Mouse (Mus musculus): ENCODE results near the gene Ccdc117. TPM values are rescaled to one million over a fixed set of nuclear protein-coding genes. Genes with fewer than 3 reads are reported as not detected.
"Not testable (repeated sequence)": the region's sequence is repeated elsewhere in the genome, so short reads cannot be mapped to it uniquely, and the experiment has no call there.

The Ccdc117 gene
- polyA plus RNA-seq, 1 experiment from 2014 or later: 20.8 TPM

DNA sequence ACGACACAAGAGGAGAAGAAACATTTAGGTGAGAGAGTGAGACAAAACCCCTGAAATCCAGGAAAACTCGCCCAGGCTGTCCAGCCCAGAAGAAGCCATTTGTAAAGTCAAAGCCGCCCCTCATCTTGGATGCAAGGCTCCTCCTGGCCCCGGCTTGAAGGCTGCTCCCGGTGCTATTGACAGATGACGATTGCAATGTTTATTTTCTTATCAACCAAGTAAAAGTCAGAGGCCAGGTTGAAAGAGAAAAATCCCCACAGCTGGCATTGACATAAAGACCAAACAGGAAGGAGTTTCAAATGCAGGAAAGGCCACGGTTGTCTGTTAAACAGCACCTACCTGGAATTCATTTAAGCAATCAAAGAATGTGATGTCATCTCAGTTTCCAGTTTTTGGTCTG lies 50.1 kb downstream of the Ccdc117 start:
- H3K27me3 ChIP-seq: no peaks in the 10 kb centered on the region
- H3K4me3 ChIP-seq: no peak overlapping the region
- H3K4me1 ChIP-seq: no peaks in the 10 kb centered on the region
- WGBS: 15% methylated on average over 7 of the region's 7 CpGs
- no peaks in the 10 kb centered on the region for H3K9me3 ChIP-seq
- H3K9ac ChIP-seq: no peak overlapping the region
- H3K4me2 ChIP-seq: no peak overlapping the region
- no peak overlapping the region for H3K27ac ChIP-seq
- no peak for ATAC-seq (ENCODE audit: borderline replicate concordance, extremely low read depth, low FRiP score, low TSS enrichment)
- H3K36me3 ChIP-seq: no peaks in the 10 kb centered on the region

DNA sequence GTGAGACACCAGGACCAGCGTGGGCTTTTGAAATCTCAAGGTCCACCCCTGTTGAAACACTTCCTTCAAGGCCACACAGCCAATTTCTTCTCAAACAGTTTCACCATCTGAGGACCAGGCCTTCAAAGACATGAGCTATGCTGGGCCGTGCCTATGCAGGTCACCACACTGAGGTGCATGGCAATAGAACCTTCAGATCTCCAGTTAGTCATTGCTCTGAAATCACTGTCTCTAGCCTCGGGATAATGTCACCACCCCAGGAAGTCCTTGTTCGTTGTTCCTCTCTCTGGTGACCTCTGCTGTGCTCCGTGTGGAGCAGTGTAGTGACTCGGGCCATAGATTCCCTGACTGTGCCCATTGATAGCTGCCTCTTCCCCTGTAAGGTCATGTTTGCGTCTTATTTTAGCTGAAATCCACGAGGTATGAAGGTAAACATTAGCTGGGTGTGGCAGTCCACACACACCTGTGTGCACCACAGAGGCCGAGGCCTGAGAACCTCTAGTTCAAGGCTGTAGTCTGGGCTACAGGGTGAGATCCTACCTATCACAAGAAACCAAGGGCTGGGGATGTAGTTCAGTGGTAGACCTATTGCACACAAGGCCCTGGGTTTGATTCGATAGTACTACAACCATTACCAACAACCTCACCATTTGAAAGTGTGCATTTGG lies 50.9 kb downstream of the Ccdc117 start:
- H3K4me3 ChIP-seq: no peak overlapping the region
- H3K9ac ChIP-seq: no peak overlapping the region
- H3K27me3 ChIP-seq: no peaks in the 10 kb centered on the region
- no peak overlapping the region for H3K27ac ChIP-seq
- no peak overlapping the region for H3K4me2 ChIP-seq
- no peak for ATAC-seq (ENCODE audit: borderline replicate concordance, extremely low read depth, low FRiP score, low TSS enrichment)
- WGBS: 74% methylated on average over 10 of the region's 10 CpGs
- H3K4me1 ChIP-seq: no peaks in the 10 kb centered on the region
- no peaks in the 10 kb centered on the region for H3K9me3 ChIP-seq
- no peaks in the 10 kb centered on the region for H3K36me3 ChIP-seq

DNA sequence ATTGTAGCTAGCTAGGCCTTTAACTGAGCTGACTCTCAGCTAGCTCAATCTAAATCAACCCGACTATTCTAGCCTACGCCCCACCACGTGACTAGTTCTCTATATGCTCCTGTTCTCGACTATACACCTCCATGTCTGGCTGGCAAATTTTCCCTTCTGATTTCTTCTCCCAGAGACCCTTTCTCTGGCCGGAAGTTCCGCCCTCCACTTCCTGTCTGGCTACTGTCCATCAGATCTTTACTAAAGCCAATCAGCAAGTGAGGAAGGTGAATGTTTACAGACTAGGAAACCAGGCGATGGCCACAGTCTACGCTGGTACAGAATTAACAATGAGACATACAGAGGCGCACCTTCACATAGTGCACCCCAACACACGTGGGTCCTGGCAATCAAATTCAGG lies 52.6 kb downstream of the Ccdc117 start:
- H3K4me2 ChIP-seq; H3K4me3 ChIP-seq; ATAC-seq (ENCODE audit: borderline replicate concordance, extremely low read depth, low FRiP score, low TSS enrichment); H3K4me1 ChIP-seq; H3K36me3 ChIP-seq; H3K9ac ChIP-seq; H3K27me3 ChIP-seq; H3K9me3 ChIP-seq; H3K27ac ChIP-seq: not testable (repeated sequence)
- 79% methylated on average over 10 of the region's 10 CpGs for WGBS

DNA sequence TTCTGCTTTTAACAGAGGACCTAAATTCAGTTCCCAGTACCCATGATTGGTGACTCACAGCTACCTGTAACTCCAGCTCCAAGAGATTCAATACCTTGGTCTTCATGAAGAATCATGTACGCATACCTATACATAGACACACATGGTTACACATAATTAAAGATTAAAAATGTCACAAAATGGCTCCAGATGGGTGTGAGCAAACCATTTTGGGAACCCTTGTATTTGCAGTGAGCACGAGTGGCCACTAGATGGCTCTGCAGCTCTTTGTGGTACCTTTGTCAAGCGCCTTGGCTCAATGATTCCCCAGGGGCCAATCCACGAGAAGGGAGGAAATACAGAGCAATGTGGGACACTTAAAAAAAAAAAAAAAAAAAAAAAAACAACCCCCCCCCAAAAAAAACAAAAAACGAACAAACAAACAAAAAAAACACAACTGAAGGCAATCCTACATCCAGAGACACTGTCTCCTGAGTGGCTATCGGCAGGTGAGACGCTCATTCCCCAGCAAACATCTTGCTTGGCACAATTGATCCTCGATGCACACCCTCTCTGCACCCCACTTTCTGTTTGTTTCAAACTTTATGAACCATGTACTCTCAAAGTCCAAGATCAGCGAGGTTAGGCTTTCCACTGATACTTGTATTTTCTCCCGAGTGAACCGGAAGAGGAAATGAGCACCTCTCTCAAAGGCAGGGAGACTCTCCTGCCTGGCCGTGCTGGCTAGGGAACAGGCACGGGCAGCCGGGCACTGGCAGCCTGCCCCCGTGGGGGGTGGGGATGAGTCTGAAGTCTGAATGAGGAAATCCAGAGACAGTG lies 56.6 kb downstream of the Ccdc117 start:
- peak overlapping the region; percentile 44 for H3K9ac ChIP-seq
- peak overlapping the region; percentile 70 for H3K4me2 ChIP-seq
- H3K36me3 ChIP-seq: no peaks in the 10 kb centered on the region
- H3K4me1 ChIP-seq: peaks cover 5% of the 10 kb centered on the region; the same call in 1 of the 2 replicates
- no peaks in the 10 kb centered on the region for H3K27me3 ChIP-seq
- no peaks in the 10 kb centered on the region for H3K9me3 ChIP-seq
- H3K27ac ChIP-seq: peak overlapping the region; percentile 30; the same call in 1 of the 2 replicates
- WGBS: 11% methylated on average over 15 of the region's 15 CpGs
- peak; percentile 72; the same call in 1 of the 2 replicates for ATAC-seq (ENCODE audit: borderline replicate concordance, extremely low read depth, low FRiP score, low TSS enrichment)
- H3K4me3 ChIP-seq: peak overlapping the region; percentile 42

DNA sequence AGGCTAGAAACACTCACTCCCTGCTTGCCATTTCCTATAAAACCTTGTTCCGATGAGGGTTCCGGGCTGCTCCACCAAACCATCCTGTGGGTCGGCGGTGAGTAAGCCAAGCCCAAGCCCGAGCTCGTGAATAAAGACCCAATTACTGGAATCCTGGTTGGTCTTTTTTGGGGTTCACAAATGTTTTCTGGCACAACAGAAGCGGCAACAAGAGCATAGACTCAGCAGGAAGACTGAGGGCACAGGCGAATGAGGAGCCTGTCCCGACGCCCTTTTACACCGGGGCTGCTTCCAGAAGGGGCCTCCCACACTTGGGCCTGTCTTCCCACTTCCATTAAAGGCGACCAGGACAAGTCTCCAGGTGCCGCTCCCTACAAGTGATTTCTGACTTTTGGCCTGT lies 59.4 kb downstream of the Ccdc117 start:
- Histone ChIP-seq H3K4me3 (no peak overlapping the region), H3K36me3 (no peaks in the 10 kb centered on the region), H3K27me3 (no peaks in the 10 kb centered on the region), H3K27ac (no peak overlapping the region), H3K4me1 (peaks cover 5% of the 10 kb centered on the region; the same call in 1 of the 2 replicates), H3K9me3 (no peaks in the 10 kb centered on the region), H3K9ac (no peak overlapping the region), H3K4me2 (no peak overlapping the region)
- 82% methylated on average over 13 of the region's 13 CpGs for WGBS
- no peak for ATAC-seq (ENCODE audit: borderline replicate concordance, extremely low read depth, low FRiP score, low TSS enrichment)

Other genes with a start within 250 kb of the Ccdc117 start
- gene Znrf3, start 97.3 kb downstream of the Ccdc117 start, polyA plus RNA-seq (2015; fragmentation: Nextera tagmentation; extraction: Ambion mirVana): 14.7 and 15.8 TPM in 2 replicates
- 211 and 229 TPM in 2 replicates for gene Xbp1, start 21.5 kb downstream of the Ccdc117 start, polyA plus RNA-seq (2015; fragmentation: Nextera tagmentation; extraction: Ambion mirVana)
- gene Ankrd36, start 27.5 kb upstream of the Ccdc117 start, polyA plus RNA-seq (2015; fragmentation: Nextera tagmentation; extraction: Ambion mirVana): 0.09 TPM in 1 of 2 replicates, not detected in the other
- 179 and 188 TPM in 2 replicates for gene Mrps24, start 173.5 kb upstream of the Ccdc117 start, polyA plus RNA-seq (2015; fragmentation: Nextera tagmentation; extraction: Ambion mirVana)
- 24.6 and 24.8 TPM in 2 replicates for gene Urgcp, start 220.2 kb upstream of the Ccdc117 start, polyA plus RNA-seq (2015; fragmentation: Nextera tagmentation; extraction: Ambion mirVana)
- 111 and 115 TPM in 2 replicates for gene Dbnl, start 246.3 kb upstream of the Ccdc117 start, polyA plus RNA-seq (2015; fragmentation: Nextera tagmentation; extraction: Ambion mirVana)

Measured in lung, embryonic 15.5 days (tissue).